Mouse (Mus musculus) testis, adult 2 months (tissue): Measurements from ENCODE around the gene Umad1.

Source experiments
- CTCF ChIP-seq: fragments of 200-500 bp; IDR thresholded peaks from 2 replicates; pipeline ENCODE4 v1.5.1; 2012; ENCODE audit warnings: low read depth, mild to moderate bottlenecking, inconsistent platforms, low read length, moderate library complexity; ENCODE audit not compliant: control insufficient read depth, insufficient read depth, insufficient replicate concordance
- POLR2A ChIP-seq: fragments of 200-500 bp; IDR thresholded peaks from 2 replicates; pipeline ENCODE4 v1.6.1; 2012; ENCODE audit warnings: low read depth, mild to moderate bottlenecking, inconsistent platforms, low read length, moderate library complexity; ENCODE audit not compliant: control insufficient read depth

DNA sequence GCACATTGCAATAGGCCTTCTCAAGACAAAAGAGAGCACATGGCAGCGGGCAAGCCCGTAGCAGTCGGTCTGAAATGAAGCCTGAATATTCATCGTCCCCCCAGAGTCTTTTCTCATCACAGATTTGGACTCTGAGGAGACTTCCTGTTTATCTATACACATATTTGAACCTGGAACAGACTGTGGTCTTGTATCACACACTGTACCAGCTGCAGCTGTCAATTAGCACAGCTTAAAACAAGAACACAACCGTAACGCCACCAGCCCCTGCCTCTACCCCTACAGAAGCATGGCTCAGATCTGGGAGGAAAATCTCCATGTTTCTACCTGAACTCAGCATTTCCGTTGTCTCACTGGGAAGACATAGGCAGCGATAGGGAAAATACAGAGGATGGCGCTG, 174.1 kb downstream of the Umad1 start:
- no peak for TF ChIP-seq POLR2A
- no peak for TF ChIP-seq CTCF
